Mouse (Mus musculus): ENCODE measurements at regions not wholly inside any gene's neighbourhood (a gene's known extent, or its start where the extent isn't known, plus 50 kb on each side); places are given as distances from the start of the nearest gene placed in this dataset.

DNA sequence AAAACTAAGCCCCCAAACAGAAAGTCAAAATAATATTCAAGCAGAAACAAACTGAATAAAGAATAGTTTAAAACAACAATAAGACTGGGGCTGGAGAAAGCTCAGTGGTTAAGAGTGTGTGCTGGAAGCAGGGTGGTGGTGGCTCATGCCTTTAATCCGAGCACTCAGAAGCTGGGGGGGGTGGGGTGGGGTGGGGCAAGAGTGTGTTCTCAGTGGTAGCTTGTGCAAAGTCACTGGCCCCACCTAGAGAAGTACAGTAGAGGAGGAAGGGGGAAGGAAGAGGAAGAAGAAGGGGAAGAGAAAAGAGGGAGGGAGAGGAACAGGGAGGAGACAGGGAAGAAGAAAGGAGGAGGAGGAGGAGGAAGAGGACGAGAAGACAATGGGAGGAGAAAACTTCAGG lies 141.1 kb upstream of the Usp9x start:
- H3K27ac ChIP-seq = no peak overlapping the region
- no peak for ATAC-seq (replicated peaks; ENCODE audit: low FRiP score)
- no peak overlapping the region for H3K4me3 ChIP-seq (replicated peaks)
- peaks cover 12% of the 10 kb centered on the region; the same call in 1 of the 2 replicates for H3K27me3 ChIP-seq
- no peaks in the 10 kb centered on the region for H3K4me1 ChIP-seq
- WGBS = 68% methylated on average over 2 of the region's 2 CpGs
- H3K9me3 ChIP-seq (replicated peaks) = no peaks in the 10 kb centered on the region
- no peak overlapping the region for H3K4me2 ChIP-seq
- no peak overlapping the region for H3K9ac ChIP-seq
- H3K36me3 ChIP-seq = no peaks in the 10 kb centered on the region

DNA sequence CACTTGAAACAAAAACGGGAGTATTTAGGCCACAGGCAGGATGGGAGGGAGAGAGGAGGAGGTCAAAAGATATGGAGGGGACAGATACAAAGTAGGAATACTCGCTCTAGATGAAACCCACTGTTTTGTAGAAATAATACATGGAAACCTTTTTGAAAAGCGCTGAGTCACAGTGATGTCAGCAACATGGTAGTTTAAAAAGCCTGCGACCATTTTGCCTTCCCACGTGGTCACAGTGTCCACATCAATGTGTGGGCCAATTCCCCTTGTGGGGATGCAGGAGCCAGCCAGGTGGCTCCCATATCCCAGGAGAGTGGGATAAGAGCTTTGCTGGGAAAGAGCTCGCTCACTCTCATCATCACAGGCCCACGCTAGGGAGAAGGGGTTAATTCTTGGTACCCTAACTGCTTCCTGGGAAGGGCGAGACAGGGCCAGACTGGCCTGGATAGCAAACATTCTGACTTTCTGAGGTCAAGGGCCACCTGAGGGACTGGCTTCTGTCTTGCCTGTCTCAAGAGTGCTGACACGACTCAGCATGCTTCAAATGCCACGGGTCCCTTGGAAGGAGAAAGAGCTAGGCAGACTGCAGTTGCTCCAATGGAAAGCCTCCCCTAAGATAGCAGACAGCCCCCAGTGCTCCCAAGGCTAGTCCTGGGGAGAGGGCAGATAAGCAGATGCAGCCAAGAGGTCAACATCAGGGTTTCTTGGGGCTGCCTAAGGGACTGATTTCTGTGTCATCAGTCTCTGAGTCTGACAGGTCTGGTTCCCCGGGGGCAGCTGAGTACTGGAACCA lies 143.3 kb upstream of the Usp9x start:
- H3K36me3 ChIP-seq = no peaks in the 10 kb centered on the region
- ATAC-seq (replicated peaks; ENCODE audit: low FRiP score) = no peak
- H3K27me3 ChIP-seq = peaks cover 20% of the 10 kb centered on the region; the same call in 1 of the 2 replicates
- H3K4me1 ChIP-seq = no peaks in the 10 kb centered on the region
- no peak overlapping the region for H3K4me3 ChIP-seq (replicated peaks)
- no peak overlapping the region for H3K27ac ChIP-seq
- no peak overlapping the region for H3K4me2 ChIP-seq
- no peak overlapping the region for H3K9ac ChIP-seq
- 59% methylated on average over 11 of the region's 11 CpGs for WGBS
- no peaks in the 10 kb centered on the region for H3K9me3 ChIP-seq (replicated peaks)

DNA sequence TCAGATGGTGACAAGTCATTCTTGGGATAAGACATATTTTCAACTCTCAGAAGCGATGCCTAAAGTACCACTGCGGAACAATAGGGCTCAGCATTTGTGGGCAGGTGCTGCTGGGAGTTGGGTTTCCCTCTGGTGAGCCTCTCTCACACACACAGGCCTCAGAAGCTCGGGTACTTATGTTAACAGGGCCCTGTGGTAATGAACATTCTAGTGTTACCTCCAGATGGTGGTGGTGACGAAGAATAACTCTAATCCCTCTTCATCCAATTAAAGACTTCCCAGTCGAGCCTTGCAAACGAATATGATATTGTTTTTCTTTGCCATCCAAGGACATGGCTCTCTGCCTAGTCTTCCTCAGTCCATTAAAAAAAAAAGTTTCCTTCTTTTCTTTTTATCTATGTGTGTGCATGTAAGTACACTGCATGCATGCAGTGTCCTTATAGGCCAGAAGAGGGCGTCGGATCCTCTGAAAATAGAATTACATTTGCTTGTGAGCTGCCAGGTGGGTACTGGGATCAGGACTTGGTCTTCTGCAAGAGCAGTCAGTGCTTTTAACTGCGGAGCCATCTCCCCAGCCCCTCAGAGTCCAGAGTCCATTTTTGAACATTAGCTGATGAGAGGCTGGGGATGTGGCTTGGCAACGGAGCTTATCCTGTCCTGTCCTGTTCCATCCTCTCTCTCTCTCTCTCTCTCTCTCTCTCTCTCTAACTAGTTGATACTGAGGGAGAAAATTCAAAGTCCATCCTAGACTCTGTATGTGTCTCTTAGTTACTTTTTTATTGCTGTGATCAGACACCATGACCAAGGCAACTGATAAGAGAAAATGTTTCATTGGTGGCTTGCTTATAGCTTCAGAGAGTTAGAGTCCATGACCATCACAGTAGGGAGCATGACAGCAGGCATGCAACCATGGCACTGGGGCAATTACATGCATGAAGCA lies 146.3 kb upstream of the Usp9x start:
- Histone ChIP-seq H3K9me3 (replicated peaks) (no peaks in the 10 kb centered on the region), H3K27me3 (peaks cover 19% of the 10 kb centered on the region; the same call in 1 of the 2 replicates), H3K36me3 (no peaks in the 10 kb centered on the region), H3K4me2 (no peak overlapping the region), H3K27ac (no peak overlapping the region), H3K4me3 (replicated peaks) (no peak overlapping the region), H3K9ac (no peak overlapping the region), H3K4me1 (no peaks in the 10 kb centered on the region)
- 70% methylated on average over 10 of the region's 10 CpGs for WGBS
- ATAC-seq (replicated peaks; ENCODE audit: low FRiP score) = no peak

DNA sequence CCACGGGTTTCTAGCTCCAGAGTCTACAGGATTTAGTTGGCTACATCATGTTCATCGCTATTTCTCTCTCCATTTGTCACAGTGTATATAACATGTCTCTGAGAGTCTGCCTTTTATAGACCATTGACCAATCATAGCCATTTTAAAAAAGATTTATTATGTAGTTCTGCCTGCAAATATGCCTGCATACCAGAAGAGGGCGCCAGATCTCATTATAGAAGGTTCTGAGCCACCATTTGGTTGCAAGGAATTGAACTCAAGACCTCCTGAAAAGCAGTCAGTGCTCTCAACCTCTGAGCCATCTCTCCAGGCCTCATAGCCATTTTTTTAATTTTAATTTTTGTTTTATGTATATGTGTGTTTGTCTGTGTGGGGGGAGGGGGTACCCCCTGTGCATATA lies 151.7 kb upstream of the Usp9x start:
- 25% methylated on average over 3 of the region's 3 CpGs for whole genome bisulfite sequencing

DNA sequence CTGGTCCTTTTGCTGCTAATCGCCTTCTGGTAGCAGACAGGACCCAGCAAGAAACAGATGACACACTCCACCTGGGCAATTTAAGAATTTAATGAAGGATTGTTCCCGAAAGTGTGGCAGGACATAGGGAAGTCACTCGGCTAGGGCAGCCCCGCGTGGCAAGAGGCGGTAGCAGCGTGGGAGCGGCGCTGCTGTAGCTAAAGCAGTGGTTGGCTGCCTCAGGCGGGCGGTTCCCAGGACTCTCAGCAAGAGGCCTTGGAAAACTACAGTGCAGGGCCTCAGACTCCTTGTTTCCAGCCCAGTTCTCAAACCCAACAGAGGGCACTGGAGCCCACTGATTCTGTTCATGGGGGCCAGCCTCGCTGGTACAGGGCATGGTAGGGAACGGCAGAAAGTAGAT lies 154.2 kb upstream of the Usp9x start:
- no peak overlapping the region for H3K27ac ChIP-seq
- peak overlapping the region; percentile 19 for H3K4me3 ChIP-seq (replicated peaks)
- H3K9me3 ChIP-seq (replicated peaks) = no peaks in the 10 kb centered on the region
- WGBS = 34% methylated on average over 13 of the region's 13 CpGs
- peak; percentile 69; the same call in 1 of the 2 replicates for ATAC-seq (replicated peaks; ENCODE audit: low FRiP score)
- peak overlapping the region; percentile 53 for H3K4me2 ChIP-seq
- peaks cover 7% of the 10 kb centered on the region; the same call in 1 of the 2 replicates for H3K27me3 ChIP-seq
- H3K9ac ChIP-seq = no peak overlapping the region
- no peaks in the 10 kb centered on the region for H3K36me3 ChIP-seq
- H3K4me1 ChIP-seq = 0 out of 2 replicates have a peak, but pooled peaks cover 2% of the 10 kb centered on the region

More for the DNA sequence above, 151.7 kb upstream of the Usp9x start:
- H3K36me3 ChIP-seq = no peaks in the 10 kb centered on the region
- H3K4me3 ChIP-seq (replicated peaks) = no peak overlapping the region
- no peak for ATAC-seq (replicated peaks; ENCODE audit: low FRiP score)
- no peak overlapping the region for H3K9ac ChIP-seq
- peaks cover 17% of the 10 kb centered on the region; the same call in 1 of the 2 replicates for H3K27me3 ChIP-seq
- no peak overlapping the region for H3K4me2 ChIP-seq
- 0 out of 2 replicates have a peak, but pooled peaks cover 2% of the 10 kb centered on the region for H3K4me1 ChIP-seq
- no peaks in the 10 kb centered on the region for H3K9me3 ChIP-seq (replicated peaks)
- H3K27ac ChIP-seq = no peak overlapping the region

DNA sequence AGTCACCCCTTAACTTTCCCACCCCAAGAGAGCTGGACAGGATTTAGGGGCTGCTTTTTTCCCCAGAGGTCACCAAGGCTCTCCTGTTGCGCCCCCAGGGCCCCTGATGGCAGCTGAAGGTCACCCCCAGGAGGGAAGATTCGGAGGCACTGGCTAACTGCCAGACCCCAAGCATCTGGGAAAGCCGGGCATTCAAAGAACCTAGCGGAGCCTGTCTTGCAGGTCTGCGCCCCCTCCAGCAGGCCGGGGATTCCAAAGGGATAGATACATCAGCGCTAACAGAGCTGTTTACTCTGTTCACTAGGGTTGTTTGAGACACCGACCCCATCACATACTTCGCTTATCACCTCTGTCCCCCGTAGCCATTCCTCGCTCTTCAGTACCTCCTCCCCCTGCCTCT lies 154.6 kb upstream of the Usp9x start:
- Histone ChIP-seq H3K36me3 (no peaks in the 10 kb centered on the region), H3K27ac (no peak overlapping the region), H3K4me3 (replicated peaks) (peak overlapping the region; percentile 19), H3K27me3 (peaks cover 7% of the 10 kb centered on the region; the same call in 1 of the 2 replicates), H3K4me2 (peak overlapping the region; percentile 53), H3K9ac (no peak overlapping the region), H3K4me1 (0 out of 2 replicates have a peak, but pooled peaks cover 2% of the 10 kb centered on the region), H3K9me3 (replicated peaks) (no peaks in the 10 kb centered on the region)
- 0 out of 2 replicates have a peak, but pooled peaks have one; percentile 33 for ATAC-seq (replicated peaks; ENCODE audit: low FRiP score)
- 31% methylated on average over 11 of the region's 11 CpGs for WGBS

DNA sequence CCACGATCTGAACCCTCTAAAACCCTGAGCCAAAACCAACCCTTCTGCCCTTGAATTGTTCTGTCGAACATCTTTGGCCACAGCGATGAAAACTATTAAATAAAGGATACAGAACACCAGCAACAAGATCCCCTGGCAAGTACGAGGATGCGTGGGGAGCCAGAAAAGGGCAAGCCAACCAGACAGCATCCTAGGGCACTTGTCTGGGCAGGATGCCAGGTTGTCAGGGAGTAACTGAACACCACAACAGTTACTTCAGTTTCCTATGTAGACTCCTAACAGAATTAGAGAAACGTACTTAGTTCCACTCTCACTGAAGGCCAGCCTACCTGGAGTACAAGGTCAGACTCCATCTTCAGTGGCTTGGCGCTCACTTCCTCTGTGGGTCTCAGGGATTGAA lies 138.4 kb upstream of the Med14 start:
- Histone ChIP-seq H3K27me3 (0 out of 2 replicates have a peak, but pooled peaks cover 3% of the 10 kb centered on the region), H3K9me3 (replicated peaks) (no peaks in the 10 kb centered on the region), H3K9ac (no peak overlapping the region), H3K27ac (no peak overlapping the region), H3K36me3 (no peaks in the 10 kb centered on the region), H3K4me1 (no peaks in the 10 kb centered on the region), H3K4me3 (replicated peaks) (no peak overlapping the region), H3K4me2 (no peak overlapping the region)
- 81% methylated on average over 7 of the region's 7 CpGs for WGBS
- ATAC-seq (replicated peaks; ENCODE audit: low FRiP score) = no peak

DNA sequence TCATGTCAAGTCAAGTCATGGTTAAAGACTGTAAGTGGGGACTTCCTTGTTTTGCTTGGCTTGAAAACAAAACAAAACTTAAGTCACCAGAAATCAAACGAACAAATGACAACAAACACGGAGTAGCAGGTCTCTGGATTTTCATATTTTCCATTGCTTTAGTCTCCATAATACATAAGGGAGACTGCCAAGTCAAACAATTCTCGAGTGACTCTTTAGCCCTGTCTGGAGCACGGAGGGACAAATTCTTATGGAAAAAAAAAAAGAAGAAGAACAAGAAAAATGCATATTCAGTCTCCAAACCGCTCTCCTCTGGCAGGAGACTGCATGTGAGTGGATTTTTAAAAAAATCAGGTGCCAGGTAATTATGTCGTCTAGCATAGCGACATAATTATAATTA lies 129.6 kb upstream of the Med14 start:
- Histone ChIP-seq H3K27me3 (no peaks in the 10 kb centered on the region; the same call in 1 of the 2 replicates), H3K36me3 (no peaks in the 10 kb centered on the region), H3K4me2 (no peak overlapping the region), H3K27ac (no peak overlapping the region), H3K9ac (no peak overlapping the region), H3K4me1 (no peaks in the 10 kb centered on the region), H3K9me3 (replicated peaks) (no peaks in the 10 kb centered on the region), H3K4me3 (replicated peaks) (no peak overlapping the region)
- ATAC-seq (replicated peaks; ENCODE audit: low FRiP score) = no peak
- 70% methylated on average over 7 of the region's 7 CpGs for WGBS

DNA sequence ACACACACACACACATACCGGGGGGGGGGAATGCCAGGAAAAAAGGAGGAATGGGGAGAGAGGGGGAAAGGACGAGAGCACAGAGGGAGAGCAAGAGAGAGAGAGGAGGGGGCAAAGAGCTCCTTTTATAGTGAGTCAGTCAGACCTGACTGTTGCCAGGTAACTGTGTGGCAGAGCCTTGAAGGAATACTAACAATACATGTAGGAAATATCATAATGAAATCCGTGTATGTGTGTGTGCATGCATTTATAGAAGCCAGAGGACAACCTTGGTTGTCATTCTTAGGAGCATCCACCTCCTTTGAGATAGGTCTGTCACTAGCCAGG lies 127.6 kb upstream of the Med14 start:
- no peak overlapping the region for H3K9ac ChIP-seq
- ATAC-seq (replicated peaks; ENCODE audit: low FRiP score) = no peak
- WGBS = 57% methylated on average over 3 of the region's 3 CpGs

DNA sequence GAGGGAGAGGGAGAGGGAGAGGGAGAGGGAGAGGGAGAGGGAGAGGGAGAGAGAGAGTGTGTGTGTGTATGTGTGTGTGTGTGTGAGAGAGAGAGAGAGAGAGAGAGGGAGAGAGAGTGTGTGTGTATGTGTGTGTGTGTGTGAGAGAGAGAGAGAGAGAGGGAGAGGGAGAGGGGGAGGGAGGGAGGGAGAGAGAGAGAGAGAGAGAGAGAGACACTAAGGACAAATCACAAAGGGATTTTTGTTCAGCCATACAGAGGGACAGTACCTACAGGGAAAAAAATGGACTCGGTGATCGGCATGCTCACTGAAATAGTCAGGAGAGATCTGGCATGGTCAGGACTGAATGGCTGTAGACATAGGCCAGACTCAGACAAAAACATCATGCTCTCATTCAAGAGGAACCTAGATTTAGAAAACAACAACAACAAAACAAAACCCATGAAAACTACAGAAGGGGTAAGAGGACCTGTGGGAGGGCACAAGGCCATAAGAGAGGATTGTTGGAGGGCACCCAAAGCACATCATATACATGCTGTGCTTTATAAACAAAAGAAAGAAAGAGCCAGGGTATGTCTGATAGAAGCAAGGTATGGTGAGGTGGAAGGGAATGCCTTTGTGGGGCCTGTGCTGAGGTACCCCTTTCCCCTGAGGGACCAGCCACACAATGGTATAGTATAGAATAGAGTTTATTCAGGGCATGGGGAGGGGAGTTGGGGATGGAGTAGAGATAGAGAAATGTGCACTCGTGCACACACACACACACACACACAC lies 127.0 kb upstream of the Med14 start:
- no peaks in the 10 kb centered on the region for H3K9me3 ChIP-seq (replicated peaks)
- no peaks in the 10 kb centered on the region for H3K36me3 ChIP-seq
- no peak overlapping the region for H3K4me2 ChIP-seq
- no peaks in the 10 kb centered on the region; the same call in 1 of the 2 replicates for H3K27me3 ChIP-seq
- H3K27ac ChIP-seq = no peak overlapping the region
- no peak for ATAC-seq (replicated peaks; ENCODE audit: low FRiP score)
- WGBS = 80% methylated on average over 3 of the region's 3 CpGs
- H3K4me1 ChIP-seq = peaks cover 2% of the 10 kb centered on the region; the same call in 1 of the 2 replicates
- H3K4me3 ChIP-seq (replicated peaks) = no peak overlapping the region
- no peak overlapping the region for H3K9ac ChIP-seq

More for the DNA sequence above, 127.6 kb upstream of the Med14 start:
- Histone ChIP-seq H3K36me3 (no peaks in the 10 kb centered on the region), H3K4me3 (replicated peaks) (no peak overlapping the region), H3K27ac (no peak overlapping the region), H3K4me2 (no peak overlapping the region), H3K4me1 (peaks cover 2% of the 10 kb centered on the region; the same call in 1 of the 2 replicates), H3K9me3 (replicated peaks) (no peaks in the 10 kb centered on the region), H3K27me3 (no peaks in the 10 kb centered on the region; the same call in 1 of the 2 replicates)

DNA sequence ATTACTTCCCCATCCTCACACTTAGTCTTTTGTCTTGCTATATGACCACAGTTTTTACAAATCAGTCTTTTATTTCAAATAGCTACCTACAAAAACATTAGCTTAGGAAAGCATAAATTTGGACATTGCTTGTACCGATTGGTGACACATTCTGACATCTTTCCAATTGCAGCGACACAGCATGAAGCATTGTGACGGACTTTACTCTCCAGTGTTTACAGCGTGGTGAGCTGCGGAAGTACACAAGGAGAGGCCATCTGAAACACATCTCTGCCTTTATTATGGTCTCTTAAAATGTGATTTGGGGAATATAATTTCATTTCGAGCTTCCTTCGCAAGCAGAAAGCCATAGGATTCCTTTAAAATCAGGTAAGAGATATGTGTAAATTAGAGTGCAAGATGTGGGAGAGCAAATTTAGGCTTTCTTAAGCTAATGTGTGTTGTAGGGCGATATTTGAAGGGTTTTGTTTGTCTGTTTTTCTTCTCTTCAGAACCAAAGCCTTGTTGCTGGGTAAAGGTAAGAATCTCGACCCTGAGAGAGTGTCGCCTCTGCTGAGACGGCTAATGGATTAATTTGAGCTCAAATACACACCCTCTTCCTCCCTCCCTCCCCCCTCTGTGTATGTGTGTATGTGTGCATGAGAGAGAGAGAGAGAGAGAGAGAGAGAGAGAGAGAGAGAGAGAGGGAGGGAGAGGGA lies 126.3 kb upstream of the Med14 start:
- no peak overlapping the region for H3K4me2 ChIP-seq
- no peak overlapping the region for H3K4me3 ChIP-seq (replicated peaks)
- 65% methylated on average over 11 of the region's 11 CpGs for WGBS
- H3K9ac ChIP-seq = no peak overlapping the region
- no peak overlapping the region for H3K27ac ChIP-seq
- peaks cover 2% of the 10 kb centered on the region; the same call in 1 of the 2 replicates for H3K4me1 ChIP-seq
- H3K27me3 ChIP-seq = no peaks in the 10 kb centered on the region; the same call in 1 of the 2 replicates
- no peaks in the 10 kb centered on the region for H3K36me3 ChIP-seq
- H3K9me3 ChIP-seq (replicated peaks) = no peaks in the 10 kb centered on the region
- no peak for ATAC-seq (replicated peaks; ENCODE audit: low FRiP score)

Measured in kidney, embryonic 15.5 days (tissue).